In genomic region chr4:139213935-139214371, GRCm38 (mm10) we compare ENCODE assay signal across 8 mouse cellular contexts. TPM values are rescaled to one million over a fixed set of nuclear protein-coding genes. Genes with fewer than 3 reads are reported as not detected.
DNase-seq lines count a peak whose midpoint lies in the region; ATAC-seq and TF ChIP-seq lines count a peak whose summit lies in the region.

No protein-coding gene starts in this region.

- H3K4me1 ChIP-seq in hindbrain, embryonic 16.5 days (ENCODE audit: control insufficient read depth, insufficient read depth, low read depth, low read length), result peaks cover 23% of the 10 kb centered on the region
- H3K4me1 ChIP-seq in hindbrain, embryonic 14.5 days (replicated peaks; ENCODE audit: control insufficient read depth, insufficient read depth, low read length), result peaks cover 19% of the 10 kb centered on the region
- H3K4me1 ChIP-seq in bone marrow macrophage, adult 2 months (ENCODE audit: control insufficient read depth, insufficient read depth, low read length), result peaks cover 100% of the 10 kb centered on the region
- peaks cover 64% of the 10 kb centered on the region for H3K4me1 ChIP-seq in heart, embryonic 12.5 days (replicated peaks)
- H3K4me1 ChIP-seq in lung, embryonic 14.5 days (ENCODE audit: insufficient read depth), result peaks cover 18% of the 10 kb centered on the region

- WGBS in hindbrain, embryonic 16.5 days, result 72% methylated on average over 11 of the region's 11 CpGs
- WGBS in hindbrain, embryonic 14.5 days, result 69% methylated on average over 11 of the region's 11 CpGs
- 47% methylated on average over 11 of the region's 11 CpGs for WGBS in heart, embryonic 12.5 days
- 43% methylated on average over 11 of the region's 11 CpGs for WGBS in lung, embryonic 14.5 days

- TF ChIP-seq CTCF in bone marrow macrophage, adult 2 months (IDR thresholded peaks at IDR 0.05; ENCODE audit: low read depth, low read length), result no peak
- no peak for TF ChIP-seq CTCF in lung, embryonic 14.5 days (IDR thresholded peaks at IDR 0.05; ENCODE audit: low read depth)

- H3K36me3 ChIP-seq in hindbrain, embryonic 16.5 days (ENCODE audit: control insufficient read depth, insufficient read depth, low read length), result no peaks in the 10 kb centered on the region
- H3K36me3 ChIP-seq in hindbrain, embryonic 14.5 days (replicated peaks; ENCODE audit: control insufficient read depth, insufficient read depth), result 0 out of 2 replicates have a peak, but pooled peaks cover 7% of the 10 kb centered on the region
- peaks cover 13% of the 10 kb centered on the region for H3K36me3 ChIP-seq in heart, embryonic 12.5 days
- H3K36me3 ChIP-seq in lung, embryonic 14.5 days (ENCODE audit: insufficient read depth), result peaks cover 33% of the 10 kb centered on the region; the same call in 1 of the 2 replicates

- H3K4me2 ChIP-seq in hindbrain, embryonic 16.5 days (ENCODE audit: low read length), result no peak overlapping the region
- no peak overlapping the region for H3K4me2 ChIP-seq in hindbrain, embryonic 14.5 days (replicated peaks)
- peak overlapping the region; percentile 23 for H3K4me2 ChIP-seq in heart, embryonic 12.5 days
- H3K4me2 ChIP-seq in lung, embryonic 14.5 days, result no peak overlapping the region

- H3K9me3 ChIP-seq in hindbrain, embryonic 16.5 days (ENCODE audit: control insufficient read depth, low read length), result no peaks in the 10 kb centered on the region
- no peaks in the 10 kb centered on the region for H3K9me3 ChIP-seq in hindbrain, embryonic 14.5 days (ENCODE audit: control insufficient read depth, low read length)
- H3K9me3 ChIP-seq in heart, embryonic 12.5 days (replicated peaks), result no peaks in the 10 kb centered on the region
- H3K9me3 ChIP-seq in lung, embryonic 14.5 days (ENCODE audit: low read depth, low read length), result no peaks in the 10 kb centered on the region

- no peaks in the 10 kb centered on the region for H3K27me3 ChIP-seq in hindbrain, embryonic 16.5 days (replicated peaks; ENCODE audit: control insufficient read depth, insufficient read depth, low read length)
- H3K27me3 ChIP-seq in hindbrain, embryonic 14.5 days (ENCODE audit: control insufficient read depth, insufficient read depth, low read length), result no peaks in the 10 kb centered on the region
- H3K27me3 ChIP-seq in heart, embryonic 12.5 days (replicated peaks), result no peaks in the 10 kb centered on the region
- no peaks in the 10 kb centered on the region for H3K27me3 ChIP-seq in lung, embryonic 14.5 days (ENCODE audit: insufficient read depth, low read length)

- H3K27ac ChIP-seq in hindbrain, embryonic 16.5 days (ENCODE audit: low read depth, low read length), result peak overlapping the region; percentile 31; the same call in 1 of the 2 replicates
- H3K27ac ChIP-seq in hindbrain, embryonic 14.5 days, result no peak overlapping the region
- H3K27ac ChIP-seq in bone marrow macrophage, adult 2 months (ENCODE audit: insufficient read depth, low read depth, low read length), result peak overlapping the region; percentile 60
- H3K27ac ChIP-seq in heart, embryonic 12.5 days (ENCODE audit: poor library complexity, severe bottlenecking), result peak overlapping the region; percentile 67
- H3K27ac ChIP-seq in lung, embryonic 14.5 days (ENCODE audit: low read depth), result peak overlapping the region; percentile 42; the same call in 1 of the 2 replicates

- H3K9ac ChIP-seq in hindbrain, embryonic 16.5 days (ENCODE audit: low read depth, low read length), result no peak overlapping the region
- H3K9ac ChIP-seq in hindbrain, embryonic 14.5 days, result no peak overlapping the region
- no peak overlapping the region for H3K9ac ChIP-seq in heart, embryonic 12.5 days
- no peak overlapping the region for H3K9ac ChIP-seq in lung, embryonic 14.5 days

- ATAC-seq in hindbrain, embryonic 16.5 days, result no peak
- no peak for ATAC-seq in hindbrain, embryonic 14.5 days (ENCODE audit: low FRiP score)
- peak; percentile 40; the same call in 1 of the 2 replicates for ATAC-seq in heart, embryonic 12.5 days (ENCODE audit: insufficient number of reproducible peaks, low FRiP score)
- ATAC-seq in lung, embryonic 14.5 days (ENCODE audit: insufficient read depth), result no peak

- no peak for DNase-seq in hindbrain, embryonic 14.5 days (ENCODE audit: low spot score)
- peak; percentile 39 for DNase-seq in lung, embryonic 14.5 days
- DNase-seq in thymus, adult 18-20 months, result no peak
- no peak for DNase-seq in ovary, postnatal 10 days (ENCODE audit: low spot score)
- no peak for DNase-seq in adrenal gland, postnatal 14 days

- H3K4me3 ChIP-seq in hindbrain, embryonic 16.5 days (ENCODE audit: low read length), result no peak overlapping the region
- no peak overlapping the region for H3K4me3 ChIP-seq in hindbrain, embryonic 14.5 days (replicated peaks; ENCODE audit: low read length)
- H3K4me3 ChIP-seq in bone marrow macrophage, adult 2 months (ENCODE audit: insufficient read depth, low read length), result no peak overlapping the region
- H3K4me3 ChIP-seq in heart, embryonic 12.5 days, result no peak overlapping the region
- no peak overlapping the region for H3K4me3 ChIP-seq in lung, embryonic 14.5 days (ENCODE audit: low read depth, low read length)

- no peak for TF ChIP-seq POLR2A in bone marrow macrophage, adult 2 months (IDR thresholded peaks at IDR 0.05; ENCODE audit: borderline replicate concordance, low read depth, low read length)

RNA-seq across cellular contexts. Expression of gene Capzb, which starts 21.3 kb away (rescaled TPM):
- 339 and 345 TPM in 2 replicates for polyA plus RNA-seq in hindbrain, embryonic 16.5 days (2015; fragmentation: Nextera tagmentation; extraction: Ambion mirVana)
- 248 and 249 TPM in 2 replicates for polyA plus RNA-seq in hindbrain, embryonic 14.5 days (2014; fragmentation: Nextera tagmentation; extraction: Ambion mirVana)
- 483 and 496 TPM in 2 replicates for polyA plus RNA-seq in bone marrow macrophage, adult 2 months (2012; ENCODE audit: insufficient read depth, insufficient read length, missing spikeins)
- 395 and 402 TPM in 2 replicates for polyA plus RNA-seq in heart, embryonic 12.5 days (2016; fragmentation: Nextera tagmentation; extraction: Ambion mirVana)
- 332 and 336 TPM in 2 replicates for polyA plus RNA-seq in lung, embryonic 14.5 days (2014; fragmentation: Nextera tagmentation; extraction: Ambion mirVana)
- total RNA-seq in adrenal gland, postnatal 14 days (2021), result 316 and 319 TPM in 2 replicates
